Mouse (Mus musculus) G1E (cell line): ENCODE measurements around the gene Tnfrsf8.

Experiments
- CTCF ChIP-seq: IDR thresholded peaks from 2 replicates; pipeline ENCODE4 v1.5.1; 2012; ENCODE audit warnings: low read depth, low read length, inconsistent platforms, mixed read lengths
- GATA1 ChIP-seq: IDR thresholded peaks from 2 replicates; pipeline ENCODE4 v1.6.1; 2012; ENCODE audit warnings: borderline replicate concordance, low read length, inconsistent platforms, mixed read lengths
- GATA2 ChIP-seq: IDR thresholded peaks from 2 replicates; pipeline ENCODE4 v1.6.1; 2012; ENCODE audit warnings: low read depth, low read length, inconsistent platforms, borderline replicate concordance
- POLR2AphosphoS5 ChIP-seq: IDR thresholded peaks from 2 replicates; pipeline ENCODE4 v1.6.1; 2012; ENCODE audit warnings: low read depth, low read length, inconsistent platforms; ENCODE audit not compliant: insufficient replicate concordance
- TAL1 ChIP-seq: conservative IDR thresholded peaks from 2 replicates; pipeline ENCODE4 v1.6.1; 2012; ENCODE audit warnings: low read depth, low read length, inconsistent platforms, mixed read lengths

DNA sequence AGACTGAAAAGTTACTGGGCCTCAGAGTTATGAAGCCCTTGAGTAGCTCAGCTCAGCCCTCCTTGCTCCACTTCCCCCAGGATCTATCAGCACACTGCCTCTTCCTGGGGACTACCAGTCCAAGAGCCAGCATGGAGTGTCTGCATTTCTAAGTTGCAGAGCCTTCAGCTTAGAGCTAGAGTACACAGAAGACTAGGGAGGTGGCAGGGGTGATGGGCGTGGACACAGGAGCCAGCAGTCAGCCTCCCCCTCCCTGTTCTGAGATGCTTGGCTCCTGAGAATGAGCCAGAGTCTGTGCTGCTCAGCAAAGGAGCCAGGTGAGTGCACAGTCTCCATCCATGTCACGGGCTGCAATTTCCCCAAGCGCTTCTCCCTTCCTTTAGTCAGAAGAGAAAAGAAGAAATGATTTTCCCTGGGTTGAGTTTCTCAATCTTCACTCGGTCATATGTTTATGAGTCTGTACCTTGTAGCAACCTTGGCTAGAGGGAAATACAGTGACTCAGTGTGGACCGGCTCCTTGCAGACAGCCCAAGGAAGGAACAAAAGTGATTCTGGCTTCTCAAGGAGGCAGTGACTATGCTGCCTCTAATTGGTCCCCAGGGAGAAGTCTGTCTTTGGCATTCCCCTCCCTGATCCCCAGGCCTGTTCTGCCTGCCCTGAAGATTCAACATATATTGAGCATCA lies 57.1 kb downstream of the Tnfrsf8 start:
- TF ChIP-seq TAL1: no peak
- no peak for TF ChIP-seq CTCF
- no peak for TF ChIP-seq POLR2AphosphoS5
- no peak for TF ChIP-seq GATA1
- no peak for TF ChIP-seq GATA2
